Mouse (Mus musculus) urinary bladder, postnatal 36 days (tissue): ENCODE results near the gene Myom1.

Experiments used
- DNase-seq, 2 experiments: peaks; one replicate each; pipeline ENCODE4 v3.0.0; 2022; ENCODE audit warnings: low spot score in 2 of 2, mixed read lengths in 1 of 2

The Myom1 gene

GRCm38 (mm10) chr17:71056405-71056804 lies 54.0 kb downstream of the Myom1 start:
- no peak for DNase-seq

GRCm38 (mm10) chr17:71057758-71058157 lies 55.3 kb downstream of the Myom1 start:
- no peak for DNase-seq

GRCm38 (mm10) chr17:71059213-71059612 lies 56.8 kb downstream of the Myom1 start:
- no peak for DNase-seq

GRCm38 (mm10) chr17:71062049-71062560 lies 59.7 kb downstream of the Myom1 start:
- no peak for DNase-seq

- no peak for DNase-seq
Measured at GRCm38 (mm10) chr17:71062870-71063602, 60.6 kb downstream of the Myom1 start.

- DNase-seq = no peak
Measured at GRCm38 (mm10) chr17:71064463-71065014, 62.1 kb downstream of the Myom1 start.

- DNase-seq = no peak
Measured at GRCm38 (mm10) chr17:71065127-71065526, 62.7 kb downstream of the Myom1 start.

GRCm38 (mm10) chr17:71069176-71069575 lies 66.7 kb downstream of the Myom1 start:
- DNase-seq = no peak

GRCm38 (mm10) chr17:71071958-71072357 lies 69.5 kb downstream of the Myom1 start:
- DNase-seq = no peak

GRCm38 (mm10) chr17:71074386-71074785 lies 72.0 kb downstream of the Myom1 start:
- no peak for DNase-seq

- DNase-seq = no peak
Measured at GRCm38 (mm10) chr17:71081986-71082385, 79.6 kb downstream of the Myom1 start.

GRCm38 (mm10) chr17:71086969-71087368 lies 84.5 kb downstream of the Myom1 start:
- no peak for DNase-seq

- no peak for DNase-seq
Measured at GRCm38 (mm10) chr17:71087396-71088153, 85.1 kb downstream of the Myom1 start.

- DNase-seq = no peak
Measured at GRCm38 (mm10) chr17:71088154-71088521, 85.7 kb downstream of the Myom1 start.

- peak; percentile 37 to 51 for DNase-seq
Measured at GRCm38 (mm10) chr17:71088991-71089434, 86.6 kb downstream of the Myom1 start.

- peak in 1 of 2 experiments; percentile 8 for DNase-seq
Measured at GRCm38 (mm10) chr17:71089781-71090480, 87.5 kb downstream of the Myom1 start.

GRCm38 (mm10) chr17:71091024-71091423 lies 88.6 kb downstream of the Myom1 start:
- no peak for DNase-seq

- no peak for DNase-seq
Measured at GRCm38 (mm10) chr17:71092341-71092740, 89.9 kb downstream of the Myom1 start.

GRCm38 (mm10) chr17:71093793-71094192 lies 91.4 kb downstream of the Myom1 start:
- DNase-seq = no peak

- no peak for DNase-seq
Measured at GRCm38 (mm10) chr17:71094438-71094837, 92.0 kb downstream of the Myom1 start.

- no peak for DNase-seq
Measured at GRCm38 (mm10) chr17:71096557-71097208, 94.2 kb downstream of the Myom1 start.
